Mouse (Mus musculus): ENCODE measurements around the gene Por.

- TF ChIP-seq CTCF (IDR thresholded peaks at IDR 0.05; ENCODE audit: extremely low read depth, insufficient read depth, low read length) (no peak), POLR2A (IDR thresholded peaks at IDR 0.05; ENCODE audit: extremely low read depth, insufficient read depth, low read length) (no peak)
Observed at GRCm38 (mm10) chr5:135736544-135736943, 66.7 kb downstream of the Por start.

Data from cortical plate, adult 2 months (tissue).